Mouse (Mus musculus) frontal cortex, adult 2 months (tissue): ENCODE results near the gene Kat7. TPM values are rescaled to one million over a fixed set of nuclear protein-coding genes. Genes with fewer than 3 reads are reported as not detected.
A peak's percentile ranks its signal among the peaks of the same experiment; 100 is the strongest.

ENCODE experiments used
- DNase-seq, 2 experiments: peaks; one replicate each; pipeline ENCODE4 v3.0.0; 2022; ENCODE audit warnings: low spot score in 1 of 2; ENCODE audit errors: extremely low spot score in 1 of 2
- polyA plus RNA-seq: library from polyadenylated mRNA; depleted of rRNA; stranded (reverse); fragments of >200 nt; gene quantifications from 2 replicates; pipeline ENCODE4 v1.2.3, GENCODE M21; 2012

Gene Kat7
- polyA plus RNA-seq, 1 experiment: 55.2 TPM

DNA sequence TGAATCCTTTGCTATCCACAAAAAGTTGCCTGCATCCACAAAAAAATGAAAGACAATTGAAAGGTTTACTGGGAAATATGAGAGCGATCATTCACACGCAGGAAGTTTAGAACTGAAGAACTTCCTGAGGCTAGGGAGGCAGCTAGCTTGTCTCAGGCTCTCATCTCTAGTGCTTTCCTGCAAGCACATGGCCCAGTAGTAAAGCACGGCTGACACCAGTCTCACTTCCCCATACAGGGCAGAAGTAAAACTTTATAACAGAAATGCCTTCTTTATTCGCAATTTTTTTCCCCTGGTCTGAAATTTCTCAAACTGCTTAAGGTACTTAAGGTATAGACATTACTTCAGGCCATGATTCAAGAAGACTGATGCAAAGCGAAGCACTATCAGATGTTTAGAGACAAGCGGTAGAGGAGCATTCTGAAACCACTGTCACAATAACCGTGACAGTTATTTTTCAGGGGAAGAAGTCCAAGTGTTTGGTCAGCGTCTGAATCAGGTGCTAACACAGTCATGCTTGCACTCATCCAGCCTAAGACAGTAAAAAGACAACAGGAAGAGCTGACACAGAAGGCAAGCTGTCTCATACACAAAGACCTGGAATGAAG, 16.9 kb downstream of the Kat7 start:
- no peak for DNase-seq

DNA sequence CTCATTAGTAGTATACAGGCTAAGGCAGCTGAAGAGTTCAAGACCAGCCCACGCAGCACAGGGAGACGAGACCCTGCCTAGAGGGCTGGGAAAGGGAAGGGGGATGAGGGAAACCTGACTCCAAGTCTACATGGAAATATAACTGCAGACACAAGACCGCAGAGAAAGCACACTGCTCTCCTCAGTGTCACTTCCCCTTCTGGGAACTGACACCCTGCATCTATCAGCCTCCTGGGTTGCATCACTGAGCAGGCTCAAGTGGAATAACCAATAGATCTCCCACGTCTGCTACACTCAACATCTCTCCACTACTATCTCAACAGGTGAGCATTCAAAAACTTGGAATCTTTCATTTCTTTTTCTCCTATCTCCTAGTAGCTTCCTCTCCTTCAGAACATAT, 18.0 kb downstream of the Kat7 start:
- DNase-seq: no peak

DNA sequence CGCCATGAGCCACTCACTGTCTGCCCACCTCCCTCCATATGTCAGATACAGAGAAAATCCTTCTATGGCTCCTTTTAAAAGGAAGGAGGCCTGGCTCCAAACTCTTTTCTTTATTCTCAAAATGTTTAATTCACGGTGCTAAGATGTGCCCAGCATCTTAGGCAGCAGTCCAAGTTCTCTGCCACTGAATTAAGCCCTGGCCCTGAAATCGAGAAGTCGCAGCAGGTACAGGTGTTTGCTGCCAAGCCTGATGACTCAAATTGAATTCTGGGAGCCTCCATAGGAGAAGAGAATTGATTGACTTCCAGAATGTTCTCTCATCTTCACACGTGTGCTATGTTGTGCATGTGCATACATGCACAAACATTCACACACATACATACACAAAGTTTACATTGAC, 27.7 kb downstream of the Kat7 start:
- DNase-seq: no peak

DNA sequence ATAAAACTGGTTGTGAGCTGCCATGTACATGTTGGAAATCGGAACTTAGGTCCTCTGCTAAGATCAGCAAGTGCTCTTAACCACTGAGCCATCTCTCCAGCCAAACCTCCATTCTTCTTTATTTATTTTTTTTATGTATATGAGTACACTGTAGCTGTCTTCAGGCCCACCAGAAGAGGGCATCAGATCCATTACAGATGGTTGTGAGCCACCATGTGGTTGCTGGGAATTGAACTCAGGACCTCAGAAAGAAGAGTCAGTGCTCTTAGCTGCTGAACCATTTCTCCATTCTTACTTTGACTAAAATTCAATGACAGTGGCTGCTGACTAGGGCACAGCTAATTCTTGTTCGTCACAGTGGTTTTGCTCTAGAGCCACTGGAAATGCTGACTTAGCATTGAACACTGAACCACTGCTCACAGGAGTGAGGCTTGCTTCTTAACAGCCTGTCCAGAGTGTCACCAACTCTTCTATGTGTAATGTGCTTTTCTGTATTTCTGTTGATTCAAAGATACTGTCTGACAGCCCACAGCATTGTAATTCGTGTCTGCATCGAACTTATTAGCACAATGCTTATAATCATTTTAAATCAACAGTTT, 30.9 kb downstream of the Kat7 start:
- no peak for DNase-seq

DNA sequence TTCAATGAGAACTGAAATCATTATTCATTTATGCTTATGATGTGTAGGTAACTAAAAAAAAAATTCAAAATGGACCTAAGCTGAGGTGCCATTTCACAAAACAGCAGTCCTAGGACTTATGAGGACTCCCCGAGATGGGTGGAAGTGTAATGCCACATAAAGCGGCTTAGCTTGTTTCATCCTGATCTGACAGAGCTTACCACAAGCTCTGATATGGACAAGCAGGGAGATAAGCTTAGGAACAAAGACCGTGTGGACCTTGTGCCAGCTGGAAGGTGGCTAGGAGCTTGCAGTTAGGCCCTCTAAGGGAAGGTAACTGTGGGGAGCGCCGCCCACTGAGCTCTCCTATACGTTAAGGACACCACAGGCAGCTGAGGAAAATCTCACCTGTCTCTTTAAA, 34.0 kb downstream of the Kat7 start:
- no peak for DNase-seq

DNA sequence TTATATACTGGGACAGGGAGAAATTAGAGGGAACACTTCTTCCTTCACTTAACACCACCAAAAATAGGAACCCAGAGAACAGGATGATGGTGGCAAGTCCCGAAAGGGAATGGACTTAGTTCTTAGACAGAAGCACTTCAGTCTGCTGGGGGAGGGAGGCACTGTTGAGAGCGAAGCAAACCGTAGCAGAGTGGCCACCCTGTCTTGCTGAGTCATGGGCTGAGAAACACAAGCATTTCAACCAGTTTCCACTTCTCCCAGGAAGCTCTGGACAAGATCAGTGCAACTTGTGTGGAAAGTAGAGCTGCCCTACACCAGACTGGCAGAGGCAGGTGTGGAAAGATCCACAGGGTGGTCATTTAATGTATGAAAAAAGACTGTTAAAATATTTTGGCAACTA, 35.4 kb downstream of the Kat7 start:
- no peak for DNase-seq

DNA sequence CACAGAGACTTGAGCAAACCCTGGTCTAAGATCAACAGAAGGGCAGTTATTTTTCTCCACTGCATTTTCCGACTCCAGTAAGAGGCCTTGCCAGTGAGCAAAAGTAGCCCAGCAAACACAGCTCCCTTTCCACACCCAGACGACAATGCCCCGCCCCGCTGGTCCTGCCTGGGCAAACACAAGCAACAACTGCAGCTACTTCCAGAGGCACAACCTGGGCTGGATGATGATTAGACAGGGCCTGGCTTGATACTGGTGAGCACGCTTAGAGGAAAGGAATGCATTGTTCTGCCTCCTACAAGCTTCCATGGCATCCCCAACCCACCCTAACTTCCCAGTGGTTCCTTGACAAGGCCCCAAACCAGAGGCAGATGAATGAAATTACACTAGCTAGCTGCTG, 36.4 kb downstream of the Kat7 start:
- no peak for DNase-seq

DNA sequence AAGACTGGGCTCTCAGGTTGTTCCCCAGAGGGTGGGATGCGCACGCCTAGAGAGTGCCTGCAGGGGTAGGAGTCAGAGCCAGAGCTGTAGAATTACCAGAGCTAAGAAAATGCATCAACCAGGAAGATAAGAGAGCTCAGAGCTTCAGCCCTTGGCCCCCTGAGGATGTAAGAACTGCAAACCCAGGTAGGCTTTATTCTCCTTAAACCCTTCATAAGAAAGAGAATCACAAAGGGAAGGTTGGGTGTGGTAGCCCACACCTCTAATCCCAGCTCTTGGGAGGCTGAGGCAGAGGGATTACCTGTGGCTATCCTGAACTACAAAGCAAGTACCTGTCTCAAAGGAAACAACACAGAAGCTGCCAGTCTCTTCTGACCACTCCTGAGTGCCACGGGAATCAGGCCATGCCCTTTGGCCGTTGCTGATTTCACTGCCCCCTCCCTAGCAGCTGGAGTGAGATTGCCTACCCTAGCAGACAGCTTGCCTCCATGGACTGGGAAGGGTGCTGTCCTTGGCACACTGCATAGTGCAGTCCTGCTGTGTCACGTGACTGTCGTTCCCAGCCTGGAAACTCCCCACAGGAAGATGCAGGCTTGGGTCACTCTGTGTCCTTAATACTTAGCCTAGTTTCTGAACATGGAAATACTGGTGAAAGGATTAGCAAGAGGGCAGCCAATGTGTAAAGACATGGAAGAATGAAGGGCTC, 43.4 kb downstream of the Kat7 start:
- DNase-seq: no peak

DNA sequence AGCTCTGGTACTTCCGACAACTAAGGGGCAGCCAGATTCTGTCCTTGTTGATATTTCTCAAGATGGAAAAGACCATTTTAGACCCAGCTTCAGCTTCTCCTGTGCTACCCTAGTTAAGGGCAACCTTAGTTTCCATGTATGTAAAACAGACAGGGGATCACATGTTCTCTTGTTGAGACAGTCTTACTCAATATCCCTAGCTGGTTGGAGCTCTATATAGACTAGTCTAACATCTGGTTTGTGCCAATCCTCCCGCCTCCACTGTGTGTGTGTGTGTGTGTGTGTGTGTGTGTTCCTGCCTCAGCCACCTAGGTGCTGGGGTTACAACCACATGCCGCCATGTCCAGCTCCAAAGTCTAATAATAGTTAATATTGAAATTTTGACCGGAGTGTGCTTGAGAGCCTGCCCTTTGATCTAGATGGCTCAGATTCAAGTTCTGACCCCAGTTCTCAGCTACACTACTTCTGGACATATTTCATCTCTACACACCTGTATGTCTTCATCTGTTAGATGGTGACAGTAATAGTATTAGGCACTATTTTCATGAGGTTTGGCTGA, 45.5 kb downstream of the Kat7 start:
- DNase-seq: no peak

DNA sequence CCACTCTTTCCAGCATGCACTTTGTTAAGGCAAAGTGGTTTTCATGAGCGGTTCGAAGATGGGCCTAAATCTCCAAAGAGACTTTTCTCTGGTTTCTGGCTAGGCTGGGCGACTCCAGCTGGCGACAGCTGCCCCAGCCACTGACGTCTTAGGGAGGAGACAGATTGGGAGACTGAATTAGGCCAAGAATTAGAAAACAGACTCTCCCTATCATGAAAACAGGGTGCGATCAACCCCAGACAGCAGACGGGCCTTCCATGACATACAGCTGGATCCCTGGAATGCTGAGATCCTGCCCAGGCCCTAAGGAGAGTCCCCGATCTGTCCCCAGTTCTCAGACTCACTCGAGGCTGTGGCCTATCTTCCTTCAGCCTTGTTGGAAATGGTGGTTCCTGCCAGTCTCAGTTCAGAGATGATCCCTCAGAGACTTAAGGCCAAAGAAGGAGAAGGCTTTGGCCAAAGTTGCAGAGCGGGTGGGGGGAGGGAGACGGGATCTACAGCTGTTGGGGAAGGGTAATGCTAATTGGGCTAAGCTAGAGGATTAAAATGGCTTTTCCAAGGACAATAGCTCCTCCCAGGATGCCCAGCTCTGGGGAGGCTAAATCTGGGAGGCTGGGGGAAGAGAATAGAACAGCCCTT, 46.1 kb downstream of the Kat7 start:
- no peak for DNase-seq

DNA sequence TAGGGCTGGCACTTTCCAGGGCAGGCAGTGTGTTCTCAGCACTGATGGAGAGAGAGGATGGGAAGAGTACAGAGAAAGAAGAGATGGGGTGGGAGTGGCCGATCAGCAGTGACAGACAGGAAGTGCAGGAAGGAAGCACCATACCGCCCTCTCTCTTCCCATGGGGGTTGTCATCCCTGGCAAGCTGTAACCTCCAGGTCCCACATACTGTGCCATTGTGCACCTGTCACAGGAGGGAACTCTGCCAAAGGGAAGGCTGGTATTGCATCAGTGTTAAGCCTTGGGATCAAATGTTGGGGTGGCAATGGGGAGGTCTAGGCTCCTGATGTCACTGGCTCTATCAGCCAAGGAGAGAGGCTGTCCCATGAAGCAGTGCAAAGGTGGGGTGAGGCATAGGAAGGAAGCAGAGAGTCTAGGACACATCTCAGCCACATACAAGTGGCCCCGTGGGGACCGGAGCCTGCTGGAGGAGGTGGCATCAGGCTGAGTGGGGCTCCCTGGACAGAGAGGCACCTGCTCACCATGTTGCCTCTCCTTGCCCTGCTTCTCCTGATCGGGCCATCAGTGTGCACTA, 48.8 kb downstream of the Kat7 start, which contains the start of gene Tac4:
Gene Tac4 (plus strand): TSS at position 352 of the 574 bp plus-strand sequence.
- DNase-seq: no peak

DNA sequence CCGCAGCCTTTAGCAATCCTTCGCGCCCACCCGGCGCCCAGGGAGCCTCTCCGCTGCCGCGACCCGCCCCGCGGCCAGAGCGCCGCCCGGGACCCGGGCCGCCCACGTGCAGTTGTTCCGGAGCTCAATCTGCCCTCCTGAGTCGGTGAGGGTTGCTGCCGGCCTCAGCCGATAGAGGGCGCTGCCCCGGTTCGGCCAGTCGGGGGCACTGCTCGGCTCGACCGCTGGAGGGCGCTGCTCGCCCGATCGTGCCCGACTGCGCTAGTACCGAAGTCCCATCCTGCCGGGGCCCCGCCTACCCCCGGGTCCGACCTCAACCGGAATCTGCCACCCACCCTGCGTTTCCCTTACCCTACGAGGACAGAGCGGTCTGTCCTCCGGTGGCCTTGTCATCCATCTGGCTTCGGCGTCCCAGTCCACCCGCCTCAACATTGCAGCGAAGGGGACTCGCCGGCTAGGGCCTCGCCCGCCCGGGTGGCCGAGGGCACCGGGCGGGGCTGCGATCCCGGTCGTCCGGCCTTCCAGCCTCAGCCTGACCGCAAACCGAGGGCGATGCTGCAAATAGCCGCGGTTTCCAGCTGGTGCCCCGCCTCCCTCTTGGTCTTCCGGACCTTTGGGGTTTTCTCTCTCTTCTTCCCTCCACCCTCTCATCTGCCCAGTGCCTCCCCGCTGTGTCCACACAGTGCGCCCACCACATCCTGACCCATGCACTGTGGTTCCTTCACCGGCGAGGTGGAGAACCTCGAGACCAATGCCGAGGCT, 50.8 kb downstream of the Kat7 start:
- DNase-seq: peak; percentile 52 to 91

DNA sequence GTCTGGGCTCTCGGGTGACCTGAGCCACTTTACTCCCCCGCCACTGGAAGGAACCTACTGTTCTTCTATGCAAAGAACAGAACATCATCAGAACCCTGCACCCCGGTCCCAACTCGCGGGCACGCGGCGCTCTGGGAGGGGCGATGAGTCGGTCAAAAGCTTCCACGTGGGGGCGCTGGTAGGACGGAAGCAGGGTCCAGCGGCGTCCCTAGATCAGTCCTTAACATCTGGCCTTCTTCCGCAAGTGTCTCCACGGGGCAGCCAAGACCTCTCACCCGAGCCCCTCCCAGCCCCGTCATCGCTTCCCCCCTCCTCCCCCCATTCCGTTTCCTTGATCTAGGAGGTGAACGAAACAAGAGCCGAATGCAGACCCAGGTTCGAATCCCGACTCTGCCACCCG, 51.6 kb downstream of the Kat7 start:
- peak; percentile 20 to 70 for DNase-seq

DNA sequence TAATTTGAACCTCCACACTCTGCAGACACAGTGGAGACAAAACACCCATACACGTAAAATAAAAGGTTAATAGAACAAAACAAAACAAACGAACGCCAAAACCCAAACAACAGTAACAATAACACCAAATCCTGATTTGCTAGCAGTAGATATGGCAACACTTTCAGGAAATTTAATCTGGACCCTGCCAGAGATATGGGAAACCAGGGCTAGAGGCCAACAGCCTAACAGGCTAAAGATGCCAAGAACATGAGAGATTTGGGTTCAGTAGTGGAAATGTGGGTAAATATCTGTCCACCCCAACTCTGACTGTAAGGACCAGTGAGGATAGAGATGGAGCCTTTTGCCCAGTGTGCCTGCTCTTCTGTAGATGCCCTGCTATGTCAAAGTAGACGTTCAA, 52.1 kb downstream of the Kat7 start:
- DNase-seq: no peak

DNA sequence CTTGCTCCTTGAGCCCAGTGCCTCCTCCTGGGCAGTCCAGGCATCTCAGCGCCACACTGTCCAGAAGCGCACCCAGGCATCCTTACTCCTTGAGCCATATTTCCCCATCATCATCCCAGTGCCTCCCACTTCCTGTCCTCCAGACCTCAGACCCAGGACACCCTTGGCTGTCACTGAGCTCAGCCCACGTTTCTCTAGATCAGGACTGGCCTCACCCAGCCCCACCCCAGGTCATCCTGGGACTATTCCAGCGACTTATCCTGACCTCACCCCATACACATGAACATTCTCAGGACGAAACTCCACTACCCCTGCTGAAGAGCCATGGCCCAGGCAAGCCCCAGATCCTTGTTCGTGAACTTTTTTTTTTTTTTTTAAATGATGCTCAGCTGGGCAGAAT, 54.3 kb downstream of the Kat7 start:
- DNase-seq: no peak

DNA sequence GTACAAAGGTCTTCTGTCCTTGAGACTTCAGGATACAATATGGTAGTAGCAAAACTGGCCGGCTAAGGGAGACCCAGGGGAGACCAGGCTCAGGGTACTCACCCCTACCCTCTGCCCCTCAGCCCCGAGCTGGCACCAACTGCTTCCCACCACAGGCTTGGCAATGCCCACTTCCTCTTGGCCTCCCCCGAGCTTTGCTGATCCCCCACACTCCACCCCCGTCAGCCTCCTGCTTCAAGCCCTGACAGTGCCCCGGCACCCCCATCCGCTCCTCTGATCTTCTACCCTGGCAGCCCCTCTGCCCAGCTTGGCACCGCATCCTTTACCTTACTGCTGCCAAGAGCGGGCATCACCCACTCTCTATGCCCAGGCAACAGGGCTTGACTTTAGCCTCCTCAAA, 55.9 kb downstream of the Kat7 start:
- DNase-seq: no peak

DNA sequence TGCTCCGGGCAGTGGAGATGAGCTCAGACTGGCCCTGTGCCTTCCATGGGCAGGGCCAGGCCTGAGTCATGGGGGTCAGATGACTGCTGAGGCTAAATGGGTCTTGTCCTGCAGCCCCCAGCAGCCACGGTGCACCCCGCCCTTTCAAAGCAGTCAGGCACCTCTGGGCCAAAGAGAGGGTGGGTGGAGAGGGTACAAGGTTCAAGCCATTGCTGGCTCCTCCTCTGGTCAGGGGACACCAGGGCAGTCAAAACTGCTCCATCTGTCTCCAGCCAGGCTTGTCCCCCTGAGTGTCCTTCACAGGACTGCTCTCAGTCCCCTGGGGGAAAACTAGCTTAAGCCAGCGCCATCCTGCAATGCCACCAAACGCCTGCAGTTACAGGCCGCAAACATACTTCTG, 57.9 kb downstream of the Kat7 start:
- DNase-seq: no peak

DNA sequence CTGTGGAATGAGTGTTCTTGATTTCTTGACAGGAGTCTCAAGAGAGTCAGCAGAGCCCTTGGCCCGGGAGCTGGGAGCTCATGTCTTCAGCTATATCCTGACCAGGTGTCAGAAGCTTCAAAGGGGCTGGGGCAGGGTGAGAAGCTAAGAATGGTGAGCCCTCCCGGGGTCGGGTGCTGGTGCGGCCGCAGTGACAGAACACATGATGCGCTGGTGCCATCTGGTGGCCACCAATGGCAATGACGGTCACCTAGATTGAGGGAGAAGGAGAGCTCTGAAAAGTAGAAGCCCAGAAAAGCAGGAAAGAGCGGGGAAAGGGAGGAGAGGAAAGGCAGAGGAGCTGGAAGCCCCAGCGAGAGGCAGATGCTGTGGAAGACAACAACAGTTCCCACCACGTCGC, 58.8 kb downstream of the Kat7 start:
- DNase-seq: peak in 1 of 2 experiments; percentile 84

DNA sequence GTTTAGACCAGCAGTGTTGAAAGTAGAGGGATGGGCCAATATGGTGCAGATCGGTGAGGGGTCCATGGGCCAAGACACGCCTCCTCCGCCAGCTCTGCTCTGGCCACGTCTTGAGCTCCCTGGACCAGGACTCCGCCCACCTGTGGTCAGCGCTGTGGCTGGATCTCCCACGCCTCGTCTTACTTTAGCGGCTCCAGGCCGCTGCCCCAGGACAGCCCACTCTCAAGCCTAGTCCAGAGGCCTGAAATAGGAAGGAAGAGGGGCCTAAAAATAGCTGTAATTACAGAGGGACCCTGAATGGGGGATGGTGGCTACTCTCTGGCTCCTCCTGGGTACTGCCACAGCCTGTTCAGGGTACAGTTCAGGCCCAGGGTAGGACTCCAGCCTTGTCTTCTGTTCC, 59.9 kb downstream of the Kat7 start:
- DNase-seq: no peak

DNA sequence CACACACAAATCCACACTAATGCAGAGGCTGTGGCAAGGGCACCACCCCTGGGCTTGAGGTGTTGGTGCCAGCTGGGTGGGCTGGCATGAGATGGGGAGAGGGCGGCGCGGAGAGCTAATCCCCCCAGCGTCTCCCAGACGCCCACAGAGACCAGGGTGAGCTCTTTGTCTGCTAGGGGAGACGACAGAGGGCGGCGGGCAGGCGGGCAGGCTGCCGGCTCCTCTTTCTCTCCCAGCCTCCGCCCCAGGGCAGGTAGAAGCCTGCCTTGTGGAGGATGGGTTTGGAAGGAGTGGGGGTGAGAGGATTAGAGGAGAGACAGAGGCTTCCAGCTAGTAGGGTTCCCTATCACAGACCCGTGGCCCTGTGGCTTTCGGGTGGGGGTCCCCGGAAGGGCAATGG, 63.0 kb downstream of the Kat7 start:
- DNase-seq: no peak
